Mouse (Mus musculus): ENCODE results near the gene Mphosph8.

The Mphosph8 gene

GRCm38 (mm10) chr14:56667969-56668802 lies at the start of gene Mphosph8:
Mphosph8 (plus strand) TSS chr14:56668248.
- DNase-seq (ENCODE audit: low spot score in 2 of 2), result peak; percentile 98 to 100

- no peak for DNase-seq (ENCODE audit: low spot score in 2 of 2)
Measured at GRCm38 (mm10) chr14:56620425-56620824, 47.6 kb upstream of the Mphosph8 start.

DNA sequence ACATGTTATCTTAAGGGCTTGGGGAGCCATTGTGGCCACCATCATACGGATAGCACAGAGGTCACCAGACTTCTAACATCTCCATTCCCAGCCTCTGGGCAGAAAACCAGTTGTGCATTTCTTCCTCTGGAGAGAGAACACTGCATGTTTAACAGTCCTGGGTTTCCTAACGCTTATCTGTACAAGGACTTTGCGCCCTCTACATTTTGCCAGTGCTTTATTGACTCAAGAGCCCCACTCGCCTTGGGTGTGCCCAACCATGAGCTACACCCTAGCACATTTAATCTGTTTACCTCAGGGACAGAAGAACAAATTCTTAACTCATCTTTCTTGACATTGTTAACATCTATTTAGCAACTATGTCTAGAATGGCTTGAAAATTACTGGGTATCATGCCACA lies 41.8 kb upstream of the Mphosph8 start:
- no peak for DNase-seq (ENCODE audit: low spot score in 2 of 2)

- DNase-seq (ENCODE audit: low spot score in 2 of 2), result peak in 1 of 2 experiments; percentile 32
Measured at GRCm38 (mm10) chr14:56628336-56628735, 39.7 kb upstream of the Mphosph8 start.

- no peak for DNase-seq (ENCODE audit: low spot score in 2 of 2)
Measured at GRCm38 (mm10) chr14:56631109-56631508, 36.9 kb upstream of the Mphosph8 start.

DNA sequence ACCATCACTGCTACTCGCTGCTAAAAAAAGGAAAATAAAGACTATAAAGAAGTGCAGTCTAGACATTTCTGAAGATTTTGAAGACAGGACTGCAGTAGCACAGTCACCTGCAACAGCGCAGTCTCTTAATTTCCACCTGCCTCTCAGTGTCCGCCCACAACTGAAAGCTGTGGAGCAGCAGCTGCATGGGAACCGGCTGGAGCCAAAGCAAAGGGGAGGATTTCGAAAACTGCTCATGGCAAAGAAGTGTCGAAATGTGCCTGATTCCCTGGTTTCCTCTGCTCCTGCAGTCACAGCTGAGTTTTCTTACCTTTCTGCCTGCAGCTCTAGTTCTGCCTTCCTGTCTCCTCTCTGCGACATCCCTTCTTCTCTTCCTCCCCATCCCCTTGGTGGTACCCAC lies 20.8 kb upstream of the Mphosph8 start:
- DNase-seq (ENCODE audit: low spot score in 2 of 2), result peak in 1 of 2 experiments; percentile 5

DNA sequence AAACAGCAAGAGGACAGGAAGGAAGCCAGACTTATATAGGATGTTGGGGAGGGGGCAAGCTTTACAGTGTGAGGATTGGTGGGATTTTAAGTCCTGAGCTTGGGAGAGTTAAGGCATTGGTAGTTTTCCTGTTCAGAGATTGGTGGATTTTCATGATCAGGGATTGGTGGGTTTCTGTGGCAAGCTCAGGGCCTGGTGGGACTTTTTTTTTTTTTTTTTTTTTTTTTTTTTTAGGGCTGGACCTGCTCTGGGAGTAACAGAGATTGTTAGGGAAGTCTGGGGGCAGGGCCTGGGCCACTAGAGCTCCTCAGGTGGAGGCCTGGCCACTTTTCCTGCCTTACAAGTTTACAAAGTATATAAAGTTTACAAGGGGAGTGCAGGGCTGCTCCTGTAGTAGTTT lies 18.6 kb upstream of the Mphosph8 start:
- no peak for DNase-seq (ENCODE audit: low spot score in 2 of 2)

- DNase-seq (ENCODE audit: low spot score in 2 of 2), result peak in 1 of 2 experiments; percentile 23
Measured at GRCm38 (mm10) chr14:56665651-56666050, 2.4 kb upstream of the Mphosph8 start.

DNA sequence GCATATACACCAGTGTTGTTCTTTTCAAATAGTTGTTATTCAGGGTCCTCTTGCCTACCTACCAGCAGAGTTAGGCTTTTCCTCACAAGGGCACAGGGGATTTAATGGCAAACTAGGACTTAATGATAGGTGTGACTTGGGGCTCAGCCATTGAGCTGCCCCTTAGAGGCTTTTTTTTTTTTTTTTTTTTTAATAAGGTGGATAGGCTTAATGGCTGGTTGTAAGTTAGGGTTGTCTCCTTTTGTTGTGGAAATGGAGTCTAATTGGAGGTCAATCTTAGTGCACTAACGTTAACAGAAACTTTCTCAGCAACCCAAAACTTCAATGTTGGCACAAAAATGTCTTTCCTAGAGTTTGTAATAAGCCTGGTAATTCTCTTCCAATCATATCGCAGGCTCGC lies 1.1 kb upstream of the Mphosph8 start:
- no peak for DNase-seq (ENCODE audit: low spot score in 2 of 2)

DNA sequence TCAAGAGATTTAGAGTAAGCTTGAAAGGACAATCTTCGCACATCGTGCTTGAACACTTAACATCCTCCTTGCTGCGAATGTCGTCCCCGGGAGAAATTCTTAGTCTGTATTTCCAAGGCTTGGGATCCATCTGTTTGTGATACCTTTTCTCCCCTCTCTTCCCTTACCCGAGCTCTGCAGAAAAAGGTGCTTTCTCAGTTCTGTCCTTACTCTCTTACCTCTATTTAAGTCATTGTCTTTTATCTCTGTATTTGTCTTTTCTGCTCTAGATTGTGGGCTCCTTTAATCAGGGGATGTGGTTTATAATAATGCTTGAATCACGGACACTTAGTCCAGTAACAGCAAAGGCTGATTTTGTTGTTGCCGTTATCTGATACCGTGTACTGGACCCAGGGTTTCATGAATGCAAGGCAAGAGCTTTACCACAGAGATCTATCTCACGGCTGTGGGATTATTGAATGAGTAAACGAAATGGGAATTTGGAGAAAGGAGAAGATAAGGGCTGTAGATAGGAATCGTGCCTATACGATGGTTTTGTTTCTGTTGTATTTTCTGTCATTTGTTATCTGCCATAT lies 1.1 kb downstream of the Mphosph8 start:
- DNase-seq (ENCODE audit: low spot score in 2 of 2), result no peak

DNA sequence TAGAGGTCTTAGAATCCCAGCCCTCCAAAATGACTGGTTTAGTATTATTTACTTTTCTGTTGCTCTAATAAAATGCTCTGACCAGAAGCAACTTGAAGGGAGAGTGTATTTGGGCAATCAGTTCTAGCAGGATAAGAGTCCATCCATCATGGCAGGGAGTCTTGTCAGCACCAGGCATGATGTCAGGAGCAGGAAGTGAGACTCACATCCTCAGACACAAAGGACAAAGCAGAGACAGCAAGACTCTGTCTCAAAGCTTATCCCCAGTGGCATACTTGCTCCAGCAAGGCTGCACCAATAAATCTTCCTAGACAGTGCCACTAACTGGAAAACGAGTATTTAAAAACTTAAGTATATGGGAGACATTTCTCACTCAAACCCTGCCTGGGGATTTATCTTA lies 17.4 kb downstream of the Mphosph8 start:
- no peak for DNase-seq (ENCODE audit: low spot score in 2 of 2)

DNA sequence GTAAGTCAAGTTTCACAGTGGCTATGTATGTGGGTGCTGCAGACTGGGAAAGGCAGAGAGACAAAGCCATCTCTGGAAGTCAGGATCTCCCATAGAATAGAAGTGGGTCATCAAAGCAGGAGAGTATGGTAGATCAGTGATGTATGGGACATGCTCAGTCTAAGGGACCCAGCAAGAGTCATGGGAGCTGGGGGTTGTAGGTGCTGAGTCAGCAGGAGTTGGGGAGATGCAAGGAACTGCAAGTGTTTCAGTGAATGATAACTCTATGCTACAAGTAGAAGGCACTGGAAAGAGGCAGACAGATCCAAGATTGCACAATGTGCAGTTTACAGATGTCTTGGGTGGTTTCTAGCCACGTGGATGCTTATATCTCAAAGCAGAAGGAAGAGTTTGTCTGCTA lies 21.1 kb downstream of the Mphosph8 start:
- no peak for DNase-seq (ENCODE audit: low spot score in 2 of 2)

DNA sequence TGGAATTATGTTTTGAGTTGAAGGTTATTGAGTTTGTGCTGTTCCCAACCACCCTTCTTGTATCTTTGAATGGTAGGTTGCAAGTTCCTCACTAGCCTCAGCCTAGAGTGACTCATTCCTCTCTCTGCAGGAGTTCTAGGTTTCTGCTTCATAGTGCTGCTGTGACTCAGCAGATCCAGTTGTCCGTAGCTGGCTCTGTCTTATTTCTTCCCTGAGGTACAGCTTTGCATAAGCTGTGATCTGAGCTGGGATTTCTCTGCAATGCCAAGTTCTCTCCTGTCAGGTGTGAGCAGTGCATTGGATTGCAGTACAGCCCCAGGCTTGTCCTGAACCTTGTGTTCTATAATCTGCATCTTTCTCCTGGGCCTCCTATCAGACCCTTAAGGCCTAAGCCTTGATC lies 21.7 kb downstream of the Mphosph8 start:
- peak in 1 of 2 experiments; percentile 16 for DNase-seq (ENCODE audit: low spot score in 2 of 2)

- no peak for DNase-seq (ENCODE audit: low spot score in 2 of 2)
Measured at GRCm38 (mm10) chr14:56695495-56695894, 27.4 kb downstream of the Mphosph8 start.

GRCm38 (mm10) chr14:56697836-56698235 lies 29.8 kb downstream of the Mphosph8 start:
- DNase-seq (ENCODE audit: low spot score in 2 of 2), result no peak

DNA sequence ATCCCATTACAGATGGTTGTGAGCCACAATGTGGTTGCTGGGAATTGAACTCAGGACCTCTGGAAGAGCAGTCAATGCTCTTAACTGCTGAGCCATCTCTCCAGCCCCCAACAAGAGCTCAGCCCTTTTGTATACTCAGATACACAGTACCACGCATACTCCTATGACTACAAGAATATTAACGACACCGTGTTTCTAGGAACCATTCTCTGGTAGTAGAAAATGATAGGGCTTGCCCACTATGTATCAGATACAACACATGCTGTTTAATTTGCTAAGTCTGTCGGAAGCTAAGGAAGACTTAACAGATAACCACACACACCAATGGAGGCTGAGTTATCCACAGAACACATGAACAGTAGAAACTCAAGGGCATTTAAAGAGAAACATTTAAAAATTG lies 34.6 kb downstream of the Mphosph8 start:
- DNase-seq (ENCODE audit: low spot score in 2 of 2), result no peak

GRCm38 (mm10) chr14:56705687-56706086 lies 37.6 kb downstream of the Mphosph8 start:
- DNase-seq (ENCODE audit: low spot score in 2 of 2), result no peak

- no peak for DNase-seq (ENCODE audit: low spot score in 2 of 2)
Measured at GRCm38 (mm10) chr14:56726493-56726892, 58.4 kb downstream of the Mphosph8 start.

GRCm38 (mm10) chr14:56740175-56740574 lies 72.1 kb downstream of the Mphosph8 start:
- DNase-seq (ENCODE audit: low spot score in 2 of 2), result no peak

All from left cerebral cortex, adult 9 months (tissue).